Mouse (Mus musculus) ES-E14 (cell line): ENCODE results near the gene Tnrc6c.

Source experiments
- HCFC1 ChIP-seq: IDR thresholded peaks from 2 replicates; pipeline ENCODE4 v1.6.1; 2012; ENCODE audit warnings: low read length, inconsistent platforms, borderline replicate concordance; ENCODE audit not compliant: insufficient read depth
- ZC3H11A ChIP-seq: IDR thresholded peaks from 2 replicates; pipeline ENCODE4 v1.6.1; 2012; ENCODE audit warnings: low read depth, mild to moderate bottlenecking, inconsistent platforms, low read length, borderline replicate concordance
- ZNF384 ChIP-seq: IDR thresholded peaks from 2 replicates; pipeline ENCODE4 v1.6.1; 2012; ENCODE audit warnings: low read depth, low read length, inconsistent platforms

DNA sequence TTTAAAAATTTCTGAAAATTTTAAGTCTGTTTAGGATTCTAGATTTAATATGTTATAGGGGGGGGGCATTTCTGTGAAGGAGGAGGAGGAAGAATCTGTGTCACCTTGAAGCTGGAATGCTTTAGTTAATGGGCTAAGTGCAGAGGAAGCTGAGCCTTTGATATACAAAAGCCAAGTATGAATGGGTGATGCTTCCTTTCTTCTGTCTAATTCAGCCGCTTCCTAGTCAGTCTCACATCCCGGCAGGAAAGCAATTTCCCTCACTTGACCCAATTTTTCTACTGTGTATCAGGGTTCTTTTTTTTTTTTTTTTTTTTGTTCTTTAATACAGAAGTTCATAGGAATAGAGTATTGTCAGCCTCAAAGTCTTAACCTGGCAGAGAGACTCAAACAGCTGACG is 11.1 kb downstream of the Tnrc6c start:
- no peak for TF ChIP-seq ZC3H11A
- TF ChIP-seq ZNF384: peak; percentile 82
- TF ChIP-seq HCFC1: no peak
